Mouse (Mus musculus) erythroblast, adult 5-6 weeks (primary cell): Measurements from ENCODE around the gene Ganc. TPM values are rescaled to one million over a fixed set of nuclear protein-coding genes. Genes with fewer than 3 reads are reported as not detected.

Experiments used
- ATAC-seq: replicated peaks from 2 replicates; pipeline ENCODE4 v1.8.0; 2016; ENCODE audit warnings: moderate number of reproducible peaks, mild to moderate bottlenecking, moderate TSS enrichment, inconsistent platforms; ENCODE audit not compliant: poor library complexity, low FRiP score, severe bottlenecking
- total RNA-seq, 2 experiments: library from RNA; stranded (forward) in 1 of 2; stranded (reverse) in 1 of 2; fragments of 150-400 nt in 1 of 2; fragments of 200-764, 138-1000 nt in 1 of 2; gene quantifications; 2 replicates each; pipeline versions ENCODE4 v1.2.3 to v1.2.4; 2015 to 2017; ENCODE audit warnings: low replicate concordance in 2 of 2

Ganc gene
- total RNA-seq (2015; ENCODE audit: low replicate concordance) (3.8 and 5.2 TPM in 2 replicates), total RNA-seq (2017; ENCODE audit: low replicate concordance) (5.2 and 22.6 TPM in 2 replicates)

DNA sequence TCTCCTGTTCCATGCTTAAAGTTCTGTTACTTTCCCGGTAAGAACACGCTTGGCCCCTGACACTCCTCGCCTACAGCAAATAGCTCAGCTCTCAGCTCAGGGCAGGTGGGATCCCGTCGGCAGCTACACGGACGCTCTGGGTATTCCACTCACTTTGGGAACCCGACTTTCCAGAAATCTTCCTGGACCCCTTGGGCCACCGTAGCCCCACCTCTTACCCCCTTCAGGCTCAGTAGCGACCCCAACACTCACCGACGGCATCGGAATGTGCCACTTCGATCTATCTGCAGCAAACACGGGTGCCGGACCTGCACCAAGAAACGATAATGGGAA, at the start of gene Ganc:
Ganc (plus strand) TSS at position 244 of the 333 bp plus-strand sequence.
- ATAC-seq: peak; percentile 48

DNA sequence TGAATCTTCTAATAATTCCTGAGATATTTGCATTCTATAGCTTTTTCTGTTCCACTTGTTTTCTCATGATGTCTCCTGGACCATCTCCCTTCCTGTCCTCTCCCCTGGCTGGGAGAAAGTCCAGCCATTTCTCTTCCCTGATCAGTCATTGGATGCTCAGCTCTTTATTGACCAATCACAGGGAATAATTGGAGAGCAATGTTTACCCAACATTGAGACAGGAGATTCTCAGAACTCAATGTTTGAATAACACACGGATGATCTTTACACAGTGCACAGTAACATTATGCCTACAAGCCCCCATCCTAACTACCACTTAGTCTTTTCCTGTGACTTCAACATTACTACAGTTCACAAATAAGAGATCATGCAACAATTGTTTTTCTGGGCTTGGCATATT, 43.3 kb upstream of the Ganc start:
- no peak for ATAC-seq

DNA sequence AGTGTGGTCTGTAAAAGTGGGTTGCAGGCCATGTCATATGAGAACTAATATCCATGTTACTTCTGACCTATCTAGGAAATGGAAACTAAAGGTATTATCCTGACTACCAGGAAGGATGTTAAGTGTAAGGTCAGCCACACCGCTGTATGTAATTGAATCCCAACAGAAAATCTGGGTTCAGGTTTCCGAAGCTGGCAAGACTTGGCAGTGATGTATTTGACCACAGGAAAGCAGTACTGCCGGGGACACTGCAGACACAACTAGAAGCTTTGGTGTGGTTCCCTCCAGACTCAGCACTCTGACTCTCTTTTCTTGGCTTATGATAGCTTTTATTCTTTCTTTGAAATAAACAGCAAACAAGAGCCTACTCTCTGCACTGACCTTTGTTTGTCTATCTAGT, 37.2 kb upstream of the Ganc start:
- ATAC-seq: no peak

DNA sequence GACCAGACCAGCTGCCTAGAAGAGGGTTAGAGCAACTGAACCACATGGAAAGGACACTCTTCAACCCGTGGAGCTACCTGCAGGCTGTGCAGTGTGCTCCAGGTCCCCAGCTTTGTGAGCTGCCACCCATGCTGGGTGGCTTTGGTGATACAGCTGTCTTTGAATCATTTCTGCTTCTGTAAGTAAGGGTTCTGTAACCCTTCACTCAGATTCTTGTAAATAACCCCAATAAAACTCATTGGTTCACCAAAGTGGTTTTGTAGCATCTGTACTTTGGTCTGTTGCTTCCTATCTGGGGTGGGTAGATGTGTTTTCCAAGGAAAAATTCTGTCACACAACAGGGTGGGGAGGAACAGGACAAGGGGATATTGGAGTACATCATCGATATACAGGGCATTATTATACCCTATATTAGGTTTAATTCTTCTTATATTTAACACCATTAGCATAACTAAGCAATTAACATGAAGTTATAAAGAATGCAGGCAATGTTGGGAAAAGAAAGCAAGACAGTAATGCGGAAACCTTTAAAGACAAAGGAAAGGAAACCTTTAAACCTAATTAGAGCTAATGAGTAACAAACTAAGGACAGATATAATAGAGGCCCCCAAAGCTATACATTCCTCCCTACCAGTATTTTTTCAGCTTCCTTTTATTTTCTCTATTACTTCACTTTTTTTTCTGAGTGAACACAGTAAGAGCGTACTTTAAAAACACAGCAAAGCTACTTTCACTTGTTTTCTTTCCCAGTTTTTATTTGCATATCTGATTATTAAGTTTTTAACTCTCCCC, 36.1 kb upstream of the Ganc start:
- no peak for ATAC-seq

DNA sequence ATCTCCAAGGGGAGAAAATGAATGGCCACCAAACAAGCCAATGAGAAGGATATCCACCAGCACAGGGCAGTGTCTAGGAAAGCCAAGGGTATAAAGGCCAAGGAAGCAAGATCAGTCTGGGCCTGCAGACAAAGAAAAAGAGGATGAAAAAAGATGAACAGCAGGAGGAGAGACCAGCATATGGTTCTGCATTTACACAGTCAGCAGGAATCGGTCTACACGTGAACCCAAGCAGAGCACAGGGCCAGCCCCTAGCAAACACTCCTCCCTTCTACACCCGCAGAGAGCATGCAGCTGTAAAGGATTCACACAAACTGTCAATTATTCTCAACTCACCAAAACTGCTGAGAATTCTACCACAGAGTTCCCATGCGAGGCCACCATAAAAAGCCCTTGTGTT, 29.8 kb upstream of the Ganc start:
- ATAC-seq: no peak

DNA sequence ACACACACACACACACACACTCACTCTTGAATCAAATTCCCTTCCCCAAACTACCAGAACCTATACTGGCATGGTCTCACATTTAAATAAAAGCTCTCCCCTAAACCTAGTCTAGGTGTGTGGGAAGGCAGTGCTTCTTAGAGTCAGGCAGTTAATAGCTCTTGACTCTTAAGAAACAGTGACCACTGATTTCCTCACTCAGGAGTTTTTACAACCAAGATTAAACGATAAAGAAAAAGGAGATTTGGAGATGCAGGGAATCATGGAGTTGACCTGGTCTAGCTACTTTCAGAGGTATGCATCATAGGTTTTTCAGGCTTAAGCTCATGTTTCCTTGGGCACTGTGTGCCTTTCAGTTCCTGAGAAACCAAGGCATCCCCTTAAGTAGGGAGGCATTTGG, 17.4 kb upstream of the Ganc start:
- ATAC-seq: no peak

DNA sequence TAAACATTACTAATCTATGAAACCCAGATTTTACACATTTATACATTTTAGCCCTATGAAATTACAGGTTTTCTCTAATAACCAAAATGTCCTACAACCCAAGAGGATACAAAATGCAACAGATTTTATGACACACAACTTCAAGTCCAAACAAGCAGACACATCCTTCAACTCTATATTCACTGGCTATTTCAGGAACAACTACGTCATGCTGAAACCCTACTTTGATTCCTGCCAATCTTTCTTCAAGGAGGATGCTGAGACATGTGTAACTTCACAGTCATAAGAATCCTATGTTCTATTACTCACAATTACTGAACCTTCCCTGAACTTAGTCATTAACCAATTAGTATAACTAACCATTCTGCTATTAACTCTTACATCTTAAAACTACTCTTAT, 16.4 kb upstream of the Ganc start:
- ATAC-seq: no peak

DNA sequence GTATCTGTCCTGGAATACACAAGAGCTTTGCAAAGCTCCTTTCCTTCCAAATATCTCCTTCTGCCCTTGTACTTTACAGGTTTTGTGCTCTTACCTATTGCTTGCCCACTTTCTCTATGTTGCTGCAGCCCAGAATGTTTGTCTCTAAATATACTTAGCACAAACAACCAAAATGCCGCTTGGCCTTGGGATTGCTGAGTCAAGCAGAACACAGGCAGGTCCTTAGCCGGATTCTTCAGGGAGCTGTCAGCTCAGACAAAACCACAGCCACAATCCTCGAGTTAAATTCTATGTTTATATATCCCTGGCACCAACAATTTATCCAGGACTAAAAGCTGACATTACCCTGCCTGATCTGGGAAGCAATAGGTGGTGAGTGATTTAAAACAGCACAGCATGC, 14.3 kb upstream of the Ganc start:
- ATAC-seq: no peak

DNA sequence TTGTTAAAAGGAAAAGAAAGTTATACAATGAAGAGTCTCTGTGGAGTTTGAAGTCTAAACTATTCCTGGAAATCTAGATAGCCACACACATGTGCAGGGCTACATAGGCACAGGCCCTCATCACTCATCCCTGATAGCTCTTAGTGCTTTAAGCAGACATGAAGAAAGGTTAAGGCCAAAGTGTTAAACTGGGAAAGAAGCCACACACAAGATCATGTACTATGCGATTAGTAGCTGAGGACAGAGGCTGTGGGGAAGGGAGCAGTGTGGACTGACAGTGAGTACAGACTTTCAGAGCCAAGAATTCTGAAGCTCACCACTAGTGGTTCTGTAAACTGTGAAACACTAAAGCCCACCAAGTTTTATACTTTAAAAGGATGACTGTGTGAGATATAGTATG, 12.8 kb upstream of the Ganc start:
- ATAC-seq: no peak

DNA sequence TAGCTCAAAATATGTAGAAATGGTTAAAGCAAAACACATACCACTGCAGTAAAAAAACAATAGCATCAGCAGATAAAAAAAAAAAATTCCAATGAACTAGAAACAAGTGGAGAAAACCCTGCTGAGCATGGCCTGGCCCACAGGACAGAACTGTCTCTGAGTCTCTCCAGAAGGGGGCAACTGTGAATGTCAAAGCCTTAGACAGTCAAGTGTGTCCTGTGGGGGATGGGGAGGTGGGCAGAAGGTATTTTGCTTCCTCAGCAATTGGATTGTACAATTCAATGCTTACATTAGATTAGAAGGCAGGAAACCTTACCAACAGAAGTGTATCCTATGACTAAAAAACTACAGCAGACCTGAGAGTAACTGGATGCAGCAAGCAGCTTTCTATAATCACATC, 11.3 kb upstream of the Ganc start:
- ATAC-seq: no peak

DNA sequence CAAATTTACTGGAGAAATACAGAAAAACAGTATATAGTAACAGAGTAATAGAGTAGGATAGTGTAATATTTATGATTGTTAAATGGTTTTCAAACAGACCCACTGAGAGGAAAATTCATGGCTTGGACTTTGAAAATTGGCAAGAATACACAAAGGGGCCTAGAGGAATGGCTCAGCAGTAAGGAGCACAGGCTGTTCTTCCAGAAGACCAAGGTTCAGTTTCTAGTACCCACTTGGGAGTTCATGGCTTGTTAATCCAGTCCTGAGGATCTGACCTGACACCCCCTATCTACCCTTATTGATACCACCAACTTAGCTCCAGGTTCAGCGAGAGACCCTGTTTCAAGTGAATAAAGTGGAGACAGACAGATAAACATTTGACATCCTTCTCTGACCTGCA, 5.7 kb upstream of the Ganc start:
- ATAC-seq: no peak

DNA sequence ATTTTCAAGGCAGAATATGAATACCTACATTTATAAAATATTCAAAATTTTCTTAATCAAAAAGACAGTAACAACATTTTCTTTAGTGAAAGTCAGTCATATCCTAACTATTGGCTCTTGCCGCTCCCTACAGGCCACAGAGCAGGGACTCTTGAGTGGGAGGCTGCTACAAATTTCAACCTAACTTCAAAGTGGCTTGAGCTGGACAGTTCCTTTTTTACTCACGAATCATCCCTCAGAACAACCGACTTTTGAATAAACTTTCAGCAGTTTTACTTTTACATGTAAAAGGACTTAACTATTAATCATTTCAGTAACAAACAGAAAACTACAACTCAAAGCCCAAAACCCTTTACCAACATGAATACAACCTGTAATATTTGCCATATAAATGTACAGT, 883 bp upstream of the Ganc start:
- no peak for ATAC-seq

DNA sequence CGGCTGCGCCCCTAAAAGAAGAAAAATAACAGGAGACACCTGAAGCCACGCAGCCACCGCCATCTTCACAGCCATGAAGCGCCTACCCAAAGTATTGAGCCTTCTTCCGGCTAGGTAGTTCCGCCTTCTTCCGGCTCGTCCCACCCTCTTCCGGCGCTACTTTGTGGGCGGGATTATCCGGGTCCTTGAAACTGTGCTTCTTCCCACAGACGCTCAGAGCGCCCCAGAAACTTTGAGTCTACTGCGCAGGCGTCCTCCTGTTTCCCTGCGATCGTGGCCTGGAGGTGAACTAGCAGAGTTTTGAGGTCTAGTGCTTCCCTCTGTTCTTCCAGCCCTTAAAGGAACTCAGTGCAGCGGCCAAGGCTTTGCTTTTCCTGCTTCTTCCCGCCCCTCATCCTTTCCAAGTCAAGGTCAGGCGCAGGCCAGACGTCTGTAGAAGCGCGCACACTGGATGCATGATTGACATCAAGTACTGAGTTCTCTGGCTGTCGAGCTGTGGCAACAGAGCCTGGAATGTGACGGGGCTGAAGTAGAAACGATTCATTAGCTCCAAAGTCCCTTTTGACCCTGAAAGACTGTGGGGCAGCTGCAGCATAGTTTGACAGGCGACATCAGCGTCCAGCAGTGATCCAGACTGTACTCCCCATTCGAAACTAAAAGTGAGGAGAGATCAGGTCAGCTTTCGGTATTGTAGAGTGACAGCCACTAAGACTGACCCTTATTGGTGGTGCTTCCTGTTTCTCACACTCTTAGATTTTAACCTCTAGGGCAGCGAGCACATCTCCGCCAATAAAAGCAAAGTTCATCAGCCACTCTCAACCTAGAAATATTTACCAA, 508 bp downstream of the Ganc start, which contains the start of gene Tmem87a:
Tmem87a (minus strand) TSS at position 128 of the 837 bp plus-strand sequence.
- ATAC-seq: peak; percentile 95

DNA sequence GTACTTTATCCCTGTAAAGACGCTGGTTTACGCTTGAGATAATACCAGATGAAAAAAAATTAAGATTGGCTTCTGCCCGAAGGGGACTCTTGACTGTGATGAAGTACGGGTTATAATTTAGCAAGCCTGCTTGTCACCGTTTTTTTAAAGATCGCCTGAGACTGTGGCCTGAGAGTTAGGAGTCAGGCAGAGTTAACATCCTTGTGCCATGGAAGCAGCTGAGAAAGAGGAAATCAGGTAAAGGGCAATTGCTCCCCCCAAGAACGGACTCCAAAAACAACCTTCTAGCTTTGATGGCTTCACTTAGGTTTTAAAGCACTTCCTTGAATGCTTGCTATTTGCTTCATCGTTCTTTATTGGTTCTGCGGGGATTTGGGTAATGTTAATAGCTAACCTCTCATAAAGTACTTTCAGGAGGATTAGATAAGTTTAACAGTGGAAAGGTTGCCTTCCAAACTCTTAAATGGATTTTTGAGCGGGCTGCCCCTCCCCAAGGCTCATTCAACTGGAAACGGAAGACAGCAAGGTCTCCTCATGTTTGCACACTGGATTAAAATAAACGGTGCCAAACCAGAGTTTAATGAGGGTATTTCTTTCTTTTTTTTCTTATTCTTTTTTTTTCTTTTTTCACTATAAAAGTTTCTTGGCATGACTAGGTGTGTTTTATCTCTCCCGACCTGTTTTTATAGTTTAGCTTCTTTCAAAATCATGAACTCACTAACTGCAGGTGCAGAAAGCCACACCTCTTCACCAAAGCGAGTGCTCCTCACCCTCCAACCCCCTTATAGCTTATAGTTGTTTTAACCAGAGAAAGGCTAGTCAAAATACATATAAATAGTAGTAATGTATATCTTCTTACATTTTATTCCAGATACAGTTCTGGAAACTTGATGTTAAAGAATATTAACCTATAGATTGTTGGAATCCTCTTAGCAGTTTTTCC, 1.4 kb downstream of the Ganc start:
- peak; percentile 17; the same call in 1 of the 2 replicates for ATAC-seq

DNA sequence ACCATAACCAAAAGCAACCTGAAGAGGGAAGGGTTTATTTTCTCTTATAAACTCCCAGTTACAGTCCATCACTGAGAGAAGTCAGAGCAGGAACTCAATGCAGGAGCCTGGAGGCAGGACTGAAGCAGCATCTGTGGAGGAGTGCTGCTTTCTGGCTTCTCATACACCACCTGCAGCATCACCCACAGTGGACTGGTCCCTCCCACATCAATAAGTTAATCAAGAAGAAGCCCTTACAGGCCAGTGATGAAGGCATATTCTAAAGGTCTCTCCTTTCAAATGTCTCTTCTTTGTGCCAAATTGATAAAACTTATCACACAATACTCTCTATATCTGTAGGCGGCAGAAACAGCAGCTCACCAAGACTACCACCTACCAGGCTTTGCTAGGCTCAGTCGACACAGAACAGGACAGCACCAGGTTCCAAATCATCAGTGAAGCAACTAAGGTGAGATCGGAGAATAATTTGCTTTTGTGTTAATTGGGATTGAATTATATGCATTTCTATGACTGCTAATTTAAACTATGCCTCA, 7.5 kb downstream of the Ganc start:
- peak; percentile 83 for ATAC-seq

DNA sequence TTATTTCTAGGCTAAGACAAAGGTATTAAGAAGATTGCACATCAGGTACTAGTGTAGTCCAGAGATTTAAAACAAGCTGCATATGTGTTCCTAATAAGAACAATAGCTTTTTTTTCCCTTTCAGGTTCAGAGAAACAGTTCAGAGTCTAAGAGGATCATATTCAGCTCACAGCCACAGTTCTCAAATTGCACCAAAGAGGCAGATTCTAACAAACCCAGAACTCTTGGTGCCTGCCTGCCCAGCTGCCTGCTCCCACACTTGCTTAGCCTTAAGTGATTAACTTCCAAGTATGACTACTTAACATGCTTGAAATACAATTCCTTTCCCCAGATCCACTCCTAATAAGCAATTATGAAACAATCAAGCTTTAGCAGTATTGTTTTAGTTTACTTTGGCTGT, 10.4 kb downstream of the Ganc start:
- no peak for ATAC-seq

DNA sequence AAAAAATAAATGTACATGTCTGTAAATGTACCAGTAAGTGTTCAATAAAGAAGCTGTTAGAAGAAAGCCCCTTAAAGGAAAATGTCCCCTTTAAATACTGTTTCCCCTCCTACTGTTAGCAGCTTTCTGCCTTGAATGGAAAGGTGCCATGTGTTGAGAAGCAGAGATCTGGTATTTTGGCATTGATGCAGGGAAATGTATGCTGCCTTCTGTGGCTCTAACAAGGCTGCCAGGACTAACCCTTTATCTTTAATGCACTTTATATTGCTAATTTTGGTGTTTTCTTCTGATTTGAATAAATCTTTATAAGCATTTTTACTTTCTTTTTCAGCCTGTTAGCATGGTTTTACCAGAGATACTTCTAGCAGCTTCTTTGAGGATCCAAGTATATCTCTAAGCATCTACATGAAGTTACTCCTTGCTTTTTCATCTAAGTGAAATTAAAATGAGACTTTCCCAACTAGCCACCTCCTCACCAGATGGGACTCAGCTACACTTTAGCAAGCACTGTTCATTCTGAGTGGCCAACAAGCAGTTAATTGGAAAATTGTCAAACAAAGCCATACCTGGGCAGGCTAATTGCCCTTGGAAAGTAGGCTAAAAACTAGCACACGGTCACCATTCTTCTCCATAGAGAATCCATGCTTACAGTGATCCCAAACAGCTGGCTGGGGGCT, 11.2 kb downstream of the Ganc start:
- no peak for ATAC-seq

DNA sequence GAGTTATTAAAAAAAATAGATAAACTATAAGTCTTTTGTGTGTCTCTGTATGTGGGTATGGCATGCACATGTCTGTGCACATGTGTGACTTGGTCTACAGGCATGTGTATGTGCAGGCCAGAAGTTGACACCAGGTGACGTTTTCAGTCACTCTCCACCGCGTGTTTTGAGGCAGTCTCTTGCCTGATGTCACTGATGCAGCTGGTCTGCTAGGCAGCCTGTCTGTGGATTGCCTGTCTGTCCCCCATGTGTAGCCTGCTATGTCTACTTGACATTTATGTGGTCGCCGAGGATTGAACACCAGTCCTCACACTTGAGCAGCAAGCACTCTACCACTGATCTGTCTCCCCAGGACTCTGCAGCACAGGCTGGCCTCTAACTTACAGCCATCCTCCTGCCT, 20.7 kb downstream of the Ganc start:
- no peak for ATAC-seq

DNA sequence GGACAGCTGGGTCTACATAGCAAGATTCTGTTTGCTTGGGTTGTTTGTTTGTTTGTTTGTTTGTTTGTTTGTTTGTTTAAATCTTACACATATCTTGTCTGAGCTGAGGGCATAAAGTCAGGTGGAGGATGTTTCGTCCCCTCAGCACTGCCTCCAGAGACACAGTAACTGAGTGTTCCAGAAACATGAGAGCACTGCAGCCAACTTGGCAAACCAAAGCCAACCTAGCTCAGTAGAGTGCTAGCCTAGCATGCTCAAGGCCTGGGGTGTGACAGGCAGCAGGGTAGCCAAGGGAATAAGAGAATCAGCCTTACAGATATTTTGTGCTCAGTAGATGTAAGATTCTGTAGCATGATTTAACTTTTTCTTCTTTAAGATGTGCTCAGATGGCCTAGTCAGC, 40.8 kb downstream of the Ganc start:
- no peak for ATAC-seq
